Mouse (Mus musculus): Measurements from ENCODE around the gene Gm11541.

DNA sequence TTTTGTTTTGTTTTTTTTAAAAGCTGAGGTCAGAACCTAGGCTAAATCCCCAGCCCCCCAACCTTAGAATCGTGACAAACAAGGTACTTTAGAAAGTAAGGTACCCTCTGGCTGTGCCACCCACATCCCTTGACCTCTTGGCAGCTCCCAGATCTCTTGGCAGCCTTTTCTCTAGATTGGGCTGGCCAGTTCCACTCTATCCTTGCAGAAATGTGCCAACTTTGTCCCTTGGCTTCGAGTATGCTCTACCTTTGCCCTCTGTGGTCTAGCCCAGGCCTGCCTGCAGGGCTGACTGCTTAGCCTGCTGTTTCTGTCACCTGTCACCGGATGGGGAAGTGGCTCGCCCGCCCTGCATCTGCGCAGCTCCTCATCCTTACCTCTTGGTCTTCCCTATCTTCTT, 39.0 kb downstream of the Gm11541 start:
- TF ChIP-seq POLR2A (IDR thresholded peaks at IDR 0.05; ENCODE audit: borderline replicate concordance, extremely low read depth, insufficient read depth, insufficient read length, poor library complexity, severe bottlenecking) (no peak), CTCF (IDR thresholded peaks at IDR 0.05; ENCODE audit: borderline replicate concordance, extremely low read depth, insufficient read depth, insufficient read length) (no peak)
